Mouse (Mus musculus): ENCODE measurements around the gene Kmt5b.
A peak's percentile ranks its signal among the peaks of the same experiment; 100 is the strongest.

Gene Kmt5b

DNA sequence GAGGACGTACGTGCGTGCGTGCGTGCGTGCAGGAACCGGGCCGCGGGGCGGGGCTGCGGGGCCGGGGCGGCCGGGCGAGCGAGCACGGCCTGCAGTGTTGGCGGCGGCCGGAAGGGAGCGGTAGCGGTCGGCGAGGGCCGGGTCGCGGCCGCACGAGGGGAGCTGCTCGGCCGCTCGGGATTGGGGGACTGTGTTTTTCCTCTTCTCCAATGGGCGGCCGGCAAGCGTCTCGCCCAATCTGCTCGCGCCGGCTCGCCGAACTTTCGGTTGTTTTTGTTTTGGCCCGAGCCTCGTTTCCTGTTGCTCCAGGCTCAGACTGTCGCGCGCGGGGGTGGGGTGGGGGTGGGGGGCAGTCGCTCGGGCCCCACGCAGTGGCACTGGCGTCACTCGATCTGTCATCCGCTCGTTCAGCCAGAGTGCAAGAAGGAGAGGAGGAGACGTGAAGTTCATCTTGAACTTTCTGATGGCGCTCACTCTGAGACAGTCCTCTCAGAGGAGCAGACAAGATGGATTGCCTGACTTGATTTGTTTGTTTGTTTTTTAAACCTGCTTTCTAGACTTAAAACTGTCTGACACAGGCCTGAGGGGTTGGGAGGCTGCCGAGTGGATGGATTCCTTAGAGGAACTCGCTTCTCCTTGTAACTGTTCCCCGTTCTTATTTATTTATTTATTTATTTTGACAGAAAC lies 1.6 kb downstream of the Kmt5b start:
- peak; percentile 95 for DNase-seq

GRCm38 (mm10) chr19:3769533-3769932 lies 2.3 kb downstream of the Kmt5b start:
- DNase-seq = no peak

- peak; percentile 6 for DNase-seq
Observed at GRCm38 (mm10) chr19:3774159-3774558, 6.9 kb downstream of the Kmt5b start.

DNA sequence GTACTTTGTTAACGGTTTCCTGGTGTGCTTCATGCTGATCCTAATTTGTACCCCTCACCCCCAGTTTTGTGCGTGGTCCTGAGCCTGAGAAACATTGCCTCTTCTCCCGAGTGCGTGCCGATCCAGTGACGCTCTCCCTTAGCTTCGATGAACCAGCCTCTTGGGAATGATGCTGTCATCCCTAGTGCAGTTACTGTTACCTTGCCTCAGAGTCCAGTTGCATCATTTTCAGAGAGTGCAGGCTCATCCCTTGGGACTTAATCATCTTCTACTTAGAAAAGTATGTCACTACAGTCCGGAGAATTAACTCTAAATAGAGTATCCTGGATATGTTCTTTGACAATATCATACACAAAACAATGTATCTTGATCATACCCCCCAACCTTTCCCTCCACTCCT lies 11.5 kb downstream of the Kmt5b start:
- DNase-seq = no peak

DNA sequence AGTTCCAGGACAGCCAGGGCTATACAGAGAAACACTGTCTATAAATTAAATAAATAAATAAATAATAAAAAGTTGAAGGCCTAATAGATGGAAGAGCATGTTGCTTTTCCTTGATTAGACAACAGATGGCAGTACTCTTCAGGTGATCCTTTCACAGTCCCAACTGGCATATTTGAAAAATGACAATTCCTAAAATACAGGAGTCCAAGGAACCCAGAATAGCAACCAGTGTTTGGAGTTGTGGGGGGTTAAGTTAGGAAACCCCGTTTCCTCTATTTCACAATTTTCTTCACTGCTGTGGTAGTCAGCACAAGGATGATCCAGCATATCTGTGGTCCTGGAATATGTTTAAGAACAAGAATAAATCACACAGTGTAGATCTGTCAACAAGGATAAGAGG lies 22.9 kb downstream of the Kmt5b start:
- no peak for DNase-seq

DNA sequence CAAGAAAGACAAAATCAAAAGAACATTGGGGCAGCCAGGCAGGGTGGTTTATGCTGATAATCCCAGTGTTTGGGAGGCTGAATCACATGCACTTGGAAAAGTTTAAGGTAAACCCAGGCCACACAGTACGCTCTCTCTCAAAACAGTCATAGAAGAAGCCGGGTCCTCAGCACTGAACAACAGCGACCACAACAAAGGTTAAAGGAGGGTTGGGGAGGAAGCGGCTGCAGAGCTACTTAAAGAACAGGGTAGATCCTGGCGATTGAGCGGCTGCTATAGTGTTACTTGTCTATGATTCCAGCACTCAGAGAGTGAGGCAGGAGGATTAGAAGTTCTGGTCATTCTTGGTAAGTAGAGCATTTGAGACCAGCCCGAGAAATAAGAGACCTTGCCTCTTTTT lies 38.3 kb downstream of the Kmt5b start:
- no peak for DNase-seq

DNA sequence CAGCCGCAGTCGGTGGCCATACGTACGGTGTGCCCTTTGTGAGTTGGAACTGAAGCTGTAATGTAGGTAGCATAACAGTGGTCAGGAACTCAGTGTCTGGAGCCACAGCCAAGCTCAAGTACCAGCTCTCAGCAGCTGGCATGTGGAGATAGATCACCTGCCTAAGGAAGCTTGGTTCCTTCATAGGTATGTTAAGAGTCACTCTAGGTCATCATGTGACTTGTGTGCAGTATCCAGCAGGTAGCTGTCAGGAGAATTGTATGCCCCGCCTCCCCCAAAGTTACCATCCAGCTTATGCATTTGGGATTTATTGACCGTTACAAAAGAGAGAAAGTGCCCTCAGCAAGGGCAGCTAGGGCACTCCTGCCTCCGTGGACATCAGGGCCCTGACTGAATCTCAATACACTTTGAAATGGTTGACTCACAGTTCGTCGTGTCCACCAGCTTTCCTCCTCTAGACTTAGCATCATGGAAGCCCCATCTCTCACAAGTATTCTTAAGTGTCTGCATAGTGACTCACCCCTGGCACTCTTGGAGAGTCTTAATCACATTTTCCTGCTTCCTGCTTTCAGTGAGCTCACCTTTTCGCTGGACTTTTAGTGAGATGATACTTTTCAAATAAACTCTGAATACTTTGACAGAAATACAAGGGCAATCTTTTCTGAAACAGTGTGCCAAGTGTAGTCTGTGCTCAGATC lies 43.5 kb downstream of the Kmt5b start:
- no peak for DNase-seq

- DNase-seq = no peak
Observed at GRCm38 (mm10) chr19:3814461-3814860, 47.2 kb downstream of the Kmt5b start.

GRCm38 (mm10) chr19:3815824-3816223 lies 48.6 kb downstream of the Kmt5b start:
- no peak for DNase-seq

- DNase-seq = no peak
Observed at GRCm38 (mm10) chr19:3819080-3819479, 51.9 kb downstream of the Kmt5b start.

- DNase-seq = no peak
Observed at GRCm38 (mm10) chr19:3819899-3820444, 52.8 kb downstream of the Kmt5b start.

DNA sequence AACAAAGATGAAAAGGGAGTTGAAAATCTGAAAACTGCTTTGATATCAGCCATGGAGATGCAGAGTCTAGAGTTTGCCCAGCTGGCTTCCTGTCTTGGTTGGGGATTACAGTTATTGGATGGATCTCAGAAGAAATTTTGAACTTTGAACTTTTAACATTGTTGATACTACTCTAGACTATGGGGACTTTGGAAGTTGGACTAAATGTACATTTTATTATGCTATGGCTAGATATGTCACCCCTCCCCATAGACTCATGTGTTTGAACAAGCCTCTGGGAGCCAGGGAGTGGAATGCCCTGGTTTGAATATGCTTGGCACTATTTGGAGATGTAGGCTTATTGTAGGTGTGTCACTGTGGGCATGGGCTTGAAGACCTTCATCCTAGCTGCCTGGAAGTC lies 57.8 kb downstream of the Kmt5b start:
- no peak for DNase-seq

DNA sequence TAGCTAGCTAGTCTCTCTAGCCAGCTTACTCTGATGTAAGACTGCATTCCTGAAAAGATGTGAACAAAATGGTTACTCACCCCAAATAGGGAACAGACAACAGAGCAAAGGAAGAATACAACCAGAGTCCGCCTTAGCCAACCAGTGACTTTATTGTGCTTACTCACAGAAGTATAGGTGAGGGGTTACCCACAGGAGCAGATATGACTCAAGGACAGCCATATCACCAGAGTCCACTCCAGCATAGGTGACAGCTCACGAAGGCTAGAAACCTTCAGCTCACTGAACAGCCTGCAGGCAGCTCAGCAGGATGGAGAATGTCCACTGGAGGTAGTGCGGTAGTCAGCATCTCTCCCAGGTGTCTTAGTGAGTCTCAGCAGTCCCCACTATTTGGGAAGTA lies 62.6 kb downstream of the Kmt5b start:
- no peak for DNase-seq

DNA sequence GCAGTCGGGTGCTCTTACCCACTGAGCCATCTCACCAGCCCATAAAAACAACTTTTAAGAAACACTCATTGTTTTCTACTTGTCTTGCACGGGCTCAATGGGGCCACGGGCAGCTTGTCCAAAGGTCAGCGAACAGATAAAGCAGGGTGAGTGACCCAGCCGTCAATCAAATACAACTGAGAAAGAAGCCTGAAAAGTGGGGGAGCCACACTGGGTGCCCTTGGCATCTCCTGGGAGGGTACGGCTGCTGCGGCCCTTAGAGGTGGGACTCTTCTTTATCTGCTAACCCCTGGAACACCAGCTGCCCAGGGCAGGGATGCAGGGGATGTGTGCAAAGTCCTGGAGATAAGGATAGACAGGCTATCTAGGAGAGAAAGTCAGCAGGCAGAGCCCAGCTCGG lies 64.5 kb downstream of the Kmt5b start:
- no peak for DNase-seq

DNA sequence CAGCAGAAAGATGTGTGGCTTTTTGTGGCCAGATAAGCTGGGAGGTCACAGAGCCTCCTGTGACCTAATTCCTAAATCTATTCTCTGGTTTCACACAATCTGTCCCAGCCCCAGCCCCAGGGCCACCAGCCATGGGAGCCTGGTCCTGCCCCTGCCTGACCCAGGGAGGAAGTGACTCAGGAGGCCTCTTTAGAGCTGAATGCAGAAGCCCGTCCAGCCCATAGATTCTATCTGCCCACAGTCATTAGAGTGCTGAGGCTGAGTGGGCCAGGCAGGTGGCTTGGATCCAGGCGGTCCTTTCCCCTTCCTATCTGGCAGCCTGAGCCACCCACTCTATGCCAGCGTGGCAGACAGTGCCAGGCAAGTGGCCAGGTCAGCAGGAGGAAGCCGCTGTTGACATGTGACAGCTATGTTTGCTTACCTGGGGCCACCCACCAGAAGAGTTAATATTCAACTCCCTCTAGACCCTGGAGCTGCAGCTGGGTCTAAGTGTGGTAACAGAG lies 65.7 kb downstream of the Kmt5b start:
- no peak for DNase-seq

DNA sequence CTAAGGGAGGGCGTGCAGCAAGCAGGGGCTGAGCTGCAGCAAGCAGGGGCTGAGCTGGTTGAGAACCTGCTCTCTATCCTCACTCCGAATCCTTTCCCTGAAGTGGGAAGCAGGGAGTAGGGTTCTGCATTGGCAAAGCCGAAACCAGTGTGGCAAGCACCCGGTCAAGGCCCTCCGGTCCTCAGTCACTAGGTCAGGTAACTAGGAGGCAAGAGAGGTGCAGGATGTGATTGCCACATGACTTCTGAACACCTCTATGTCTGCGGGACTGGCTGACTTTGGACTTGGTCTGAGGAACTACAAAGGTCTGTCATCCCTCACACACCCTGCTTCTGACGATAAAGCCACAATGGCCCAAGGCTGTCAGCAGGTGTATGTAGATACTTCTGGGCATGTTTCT lies 67.1 kb downstream of the Kmt5b start:
- no peak for DNase-seq

GRCm38 (mm10) chr19:3836791-3837190 lies 69.6 kb downstream of the Kmt5b start:
- DNase-seq = no peak

GRCm38 (mm10) chr19:3838931-3839330 lies 71.7 kb downstream of the Kmt5b start:
- DNase-seq = no peak

GRCm38 (mm10) chr19:3839686-3840085 lies 72.5 kb downstream of the Kmt5b start:
- DNase-seq = no peak

DNA sequence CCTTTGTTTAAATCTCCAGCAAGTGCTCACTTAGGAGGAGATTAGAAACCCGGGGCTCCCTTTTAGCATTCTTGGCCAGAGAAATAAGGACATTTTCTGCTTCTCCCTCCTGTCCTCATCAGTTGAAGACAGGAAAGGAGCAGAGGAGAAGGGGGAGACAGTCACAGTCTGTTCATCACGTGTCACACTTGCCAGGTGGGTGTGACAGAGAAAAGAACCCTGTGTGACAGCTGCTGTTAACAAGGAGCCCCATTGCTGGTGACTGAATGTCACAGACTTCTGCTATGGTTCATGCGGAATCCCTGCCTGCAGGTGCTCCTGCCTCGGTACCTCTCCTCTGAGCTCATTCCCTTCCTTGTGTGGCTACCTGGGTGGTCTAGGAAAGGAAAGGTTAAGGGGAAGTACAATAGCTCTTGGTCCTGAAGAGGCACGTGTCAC lies 73.0 kb downstream of the Kmt5b start:
- DNase-seq = no peak

- no peak for DNase-seq
Observed at GRCm38 (mm10) chr19:3840685-3841084, 73.5 kb downstream of the Kmt5b start.

DNA sequence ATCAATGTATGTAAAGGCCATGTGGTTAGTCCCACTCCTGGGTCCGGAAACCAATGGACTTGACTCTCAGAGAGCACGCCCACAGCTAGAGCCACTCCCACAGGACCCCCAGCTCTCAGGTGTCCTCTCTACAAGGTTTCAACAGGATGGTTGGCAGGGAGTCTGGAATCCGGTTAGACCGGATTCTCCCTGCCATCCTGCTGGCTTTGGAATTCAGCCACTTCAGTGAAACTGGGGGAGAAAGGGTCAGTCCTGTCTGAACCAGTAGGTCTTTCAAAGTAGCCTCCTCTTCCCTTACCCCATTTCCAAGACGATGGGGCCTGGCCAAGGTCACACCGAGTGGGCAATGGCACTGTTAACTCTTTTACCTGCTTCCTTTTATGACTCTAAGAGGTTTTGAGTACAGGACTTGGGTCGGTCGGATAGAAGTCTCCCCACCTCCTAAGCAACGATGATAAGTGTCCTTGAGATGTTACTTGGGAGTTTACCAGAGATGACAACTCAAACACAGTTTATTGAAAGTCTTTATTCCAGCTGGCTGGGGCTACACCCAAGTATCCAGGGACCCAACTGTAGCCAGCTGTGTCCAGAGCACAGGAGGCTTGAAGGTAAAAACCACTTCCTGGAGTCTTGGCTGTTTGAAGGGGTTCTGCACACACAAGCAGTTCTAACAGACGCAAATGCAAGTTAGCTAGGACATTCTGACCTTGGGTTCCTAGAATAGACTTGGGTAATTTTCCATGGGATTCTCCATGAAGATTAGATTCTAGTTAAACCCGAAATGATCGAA lies 75.3 kb downstream of the Kmt5b start:
- peak; percentile 29 for DNase-seq

DNA sequence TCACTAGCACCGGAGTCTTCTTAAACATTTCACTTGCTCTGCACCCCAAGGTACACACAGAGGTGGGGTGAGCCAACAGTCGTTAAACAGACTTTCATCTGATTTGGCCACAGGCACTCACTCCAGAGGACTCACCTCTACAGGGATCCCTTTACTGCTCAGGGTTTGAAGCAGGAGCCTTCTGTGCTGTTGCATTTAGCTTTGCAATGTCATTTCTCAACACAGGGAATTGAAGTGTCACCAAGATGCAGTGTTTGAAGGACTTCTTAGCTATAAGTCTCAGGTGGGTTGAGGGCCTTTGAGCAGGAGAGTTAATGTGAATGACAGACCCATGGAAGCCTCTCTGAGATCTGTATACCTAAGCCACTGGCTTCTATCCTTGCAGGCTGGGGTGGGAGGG lies 76.4 kb downstream of the Kmt5b start:
- DNase-seq = no peak

Data from embryo, embryonic 11 days (tissue).